Mouse (Mus musculus) hindbrain, embryonic 15.5 days (tissue): Measurements from ENCODE around the gene 1810055G02Rik. TPM values are rescaled to one million over a fixed set of nuclear protein-coding genes. Genes with fewer than 3 reads are reported as not detected.

ENCODE experiments used
- ATAC-seq: fragments of 200-750 bp; cut with Nextera tagmentation; 2 replicates; pipeline ENCODE4 v1.8.0; 2017; ENCODE audit warnings: low read depth, moderate number of reproducible peaks, moderate TSS enrichment; ENCODE audit not compliant: low FRiP score
- H3K27ac ChIP-seq: fragments of 300-500 bp; sonication (generic); replicated peaks from 2 replicates; pipeline ENCODE4 v1.5.1; 2015; ENCODE audit warnings: mild to moderate bottlenecking, inconsistent platforms
- H3K27me3 ChIP-seq: fragments of 300-500 bp; sonication (generic); 2 replicates; pipeline ENCODE4 v1.6.1; 2015; ENCODE audit warnings: control low read depth, inconsistent platforms
- H3K36me3 ChIP-seq: fragments of 300-500 bp; sonication (generic); 2 replicates; pipeline ENCODE4 v1.6.1; 2015; ENCODE audit warnings: control low read depth, inconsistent platforms
- H3K4me1 ChIP-seq: fragments of 300-500 bp; sonication (generic); replicated peaks from 2 replicates; pipeline ENCODE4 v1.6.1; 2015; ENCODE audit warnings: control low read depth, inconsistent platforms
- H3K4me2 ChIP-seq: fragments of 300-500 bp; sonication (generic); 2 replicates; pipeline ENCODE4 v1.6.1; 2015; ENCODE audit warnings: moderate library complexity, mild to moderate bottlenecking, inconsistent platforms
- H3K4me3 ChIP-seq: fragments of 300-500 bp; sonication (generic); 2 replicates; pipeline ENCODE4 v1.5.1; 2015; ENCODE audit warnings: mild to moderate bottlenecking, inconsistent platforms
- H3K9ac ChIP-seq: fragments of 300-500 bp; sonication (generic); 2 replicates; pipeline ENCODE4 v1.6.1; 2015; ENCODE audit warnings: inconsistent platforms
- H3K9me3 ChIP-seq: fragments of 300-500 bp; sonication (generic); 2 replicates; pipeline ENCODE4 v1.6.1; 2016; ENCODE audit warnings: control low read depth, inconsistent platforms
- WGBS: fragments of 180-500 bp; shearing (Covaris S2); methylation state at CpG from one replicate; pipeline ENCODE4 v1.1.7; 2015; 5-methylcytosine and 5-hydroxymethylcytosine counted together
- polyA plus RNA-seq: library from polyadenylated mRNA; unstranded; fragments of >200 nt; fragmentation: Nextera tagmentation; extraction: Ambion mirVana; gene quantifications from 2 replicates; pipeline ENCODE4 v1.2.1, GENCODE M21; 2015

1810055G02Rik gene
- polyA plus RNA-seq, 1 experiment from 2014 or later = 41.4 TPM

DNA sequence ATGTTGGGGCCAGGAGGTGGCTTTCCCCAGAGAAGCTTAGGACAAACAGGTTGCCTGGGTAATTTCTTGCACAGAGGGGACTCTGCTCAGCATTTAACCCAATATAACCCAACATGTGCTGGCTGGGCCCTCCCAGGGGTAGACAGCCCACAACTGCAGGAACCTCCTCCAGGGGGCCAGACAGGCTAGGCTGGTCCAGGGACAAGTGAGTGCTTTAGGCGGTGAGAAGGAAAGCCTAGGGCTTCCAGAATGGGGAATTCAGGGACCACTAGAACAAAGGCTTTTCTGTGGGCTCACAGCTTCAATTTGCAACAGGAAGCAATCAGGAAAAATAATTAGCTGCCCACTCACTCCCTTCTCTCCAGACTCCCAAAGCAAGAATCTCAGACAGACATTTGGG lies 23.7 kb upstream of the 1810055G02Rik start:
- H3K27me3 ChIP-seq = peaks cover 15% of the 10 kb centered on the region; the same call in 1 of the 2 replicates
- no peak for ATAC-seq
- no peak overlapping the region for H3K4me3 ChIP-seq
- peak overlapping the region; percentile 95 for H3K4me2 ChIP-seq
- no peaks in the 10 kb centered on the region for H3K9me3 ChIP-seq
- H3K9ac ChIP-seq = no peak overlapping the region
- H3K36me3 ChIP-seq = no peaks in the 10 kb centered on the region
- peaks cover 36% of the 10 kb centered on the region for H3K4me1 ChIP-seq
- 29% methylated on average over 1 of the region's 1 CpGs for WGBS
- H3K27ac ChIP-seq = peak overlapping the region; percentile 40; the same call in 1 of the 2 replicates

DNA sequence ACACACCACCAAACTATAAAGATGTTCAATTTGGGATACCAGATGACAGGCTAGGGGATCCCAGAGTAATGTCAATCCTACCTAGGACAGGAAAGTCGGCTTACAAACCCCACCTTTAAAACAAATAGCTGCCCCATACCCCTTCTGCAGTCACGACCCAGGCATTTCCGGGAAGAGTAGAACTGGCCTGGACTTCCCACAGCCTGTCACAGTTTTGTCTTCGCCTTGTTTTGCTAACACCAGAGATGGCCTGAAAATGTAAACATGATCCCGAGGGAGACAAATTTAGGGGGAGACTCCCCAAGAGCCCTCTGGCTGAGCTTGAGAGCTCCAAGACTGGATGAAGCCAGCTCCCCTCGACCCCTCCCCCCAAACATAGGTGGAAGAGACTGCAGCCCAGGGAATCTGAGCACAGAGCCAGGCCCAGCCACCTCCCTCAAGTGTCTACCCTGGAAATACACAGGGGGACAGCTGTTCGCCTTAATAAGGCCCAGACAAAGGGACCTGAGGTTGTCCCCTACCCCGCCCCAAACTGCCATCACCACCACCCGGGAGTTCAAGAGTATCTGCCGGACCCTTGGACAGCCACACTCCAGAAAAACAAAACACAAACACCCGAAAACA lies 23.0 kb upstream of the 1810055G02Rik start:
- no peaks in the 10 kb centered on the region for H3K9me3 ChIP-seq
- ATAC-seq = no peak
- H3K36me3 ChIP-seq = no peaks in the 10 kb centered on the region
- peak overlapping the region; percentile 95 for H3K4me2 ChIP-seq
- H3K27me3 ChIP-seq = peaks cover 15% of the 10 kb centered on the region; the same call in 1 of the 2 replicates
- peaks cover 36% of the 10 kb centered on the region for H3K4me1 ChIP-seq
- H3K9ac ChIP-seq = no peak overlapping the region
- WGBS = 21% methylated on average over 11 of the region's 11 CpGs
- H3K27ac ChIP-seq = peak overlapping the region; percentile 40
- H3K4me3 ChIP-seq = peak overlapping the region; percentile 88

DNA sequence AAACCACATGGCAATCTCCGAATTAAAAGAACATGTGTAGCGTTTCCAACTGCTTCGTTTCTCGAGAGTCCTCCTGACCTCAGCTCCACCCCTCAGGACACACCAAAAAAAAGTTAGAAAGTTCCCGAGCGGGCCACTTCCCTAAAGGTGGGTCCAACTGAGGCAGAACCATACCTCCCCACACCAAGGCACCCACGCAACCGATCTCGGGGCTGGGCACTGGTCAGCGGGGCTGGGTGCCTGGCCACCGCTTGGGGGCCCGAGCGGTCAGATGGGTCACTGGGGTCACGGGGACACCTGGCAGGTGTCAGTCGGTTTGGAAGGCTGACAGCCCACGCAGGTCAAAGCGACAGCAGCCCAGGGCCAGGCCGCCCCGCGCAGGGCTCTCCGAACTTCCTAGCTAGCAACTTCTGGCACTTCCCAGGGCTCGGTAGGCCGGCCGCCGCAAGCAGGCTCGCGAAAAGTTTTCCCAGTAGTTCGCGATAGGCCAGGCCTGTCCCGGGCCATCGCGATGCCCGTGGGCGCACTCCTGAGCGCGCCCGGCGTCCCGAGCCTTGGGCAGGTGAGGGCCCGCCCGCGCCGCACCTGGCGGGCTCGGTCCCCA lies 22.4 kb upstream of the 1810055G02Rik start:
- Histone ChIP-seq H3K27ac (peak overlapping the region; percentile 18; the same call in 1 of the 2 replicates), H3K4me1 (peaks cover 36% of the 10 kb centered on the region), H3K36me3 (no peaks in the 10 kb centered on the region), H3K4me2 (peak overlapping the region; percentile 95), H3K9me3 (no peaks in the 10 kb centered on the region), H3K9ac (peak overlapping the region; percentile 67), H3K27me3 (peaks cover 15% of the 10 kb centered on the region; the same call in 1 of the 2 replicates), H3K4me3 (peak overlapping the region; percentile 88)
- WGBS = under 1% methylated on average over 42 of the region's 45 CpGs
- 0 out of 2 replicates have a peak, but pooled peaks have one; percentile 2 for ATAC-seq

DNA sequence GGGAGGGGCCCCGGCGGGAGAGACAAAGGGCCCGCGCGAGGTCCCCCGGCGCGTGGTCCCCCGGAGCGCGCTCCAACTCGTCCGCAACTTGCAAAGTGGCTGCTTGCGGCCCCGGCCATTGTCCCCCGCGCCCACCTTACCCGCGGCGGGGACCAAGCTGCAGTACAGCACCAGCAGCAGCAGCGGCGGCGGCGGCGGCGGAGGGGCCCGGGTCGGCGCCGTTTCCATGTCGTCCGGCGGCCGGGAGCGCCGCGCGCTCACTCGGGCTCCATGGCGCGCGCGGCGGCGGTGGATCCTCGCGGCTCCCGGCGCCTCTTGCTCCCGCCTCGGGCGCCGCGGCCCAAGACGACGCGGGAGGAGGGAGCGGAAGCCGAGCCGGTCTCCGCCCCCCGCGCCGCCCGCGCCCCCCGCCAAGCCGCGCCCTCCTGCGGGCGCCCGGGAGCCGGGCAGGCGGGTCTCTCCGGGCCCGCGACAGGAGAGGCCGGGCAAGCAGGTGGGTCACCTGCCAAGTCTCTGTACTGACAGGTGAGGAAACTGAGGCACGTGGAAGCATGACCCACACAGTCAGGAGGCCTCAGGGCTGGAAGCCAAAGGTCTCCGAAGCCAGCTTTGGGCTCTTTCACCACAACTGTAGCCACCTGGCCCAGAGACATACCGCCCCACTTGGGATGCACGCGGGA lies 21.7 kb upstream of the 1810055G02Rik start, which contains the start of gene Lrp5:
Gene Lrp5, minus strand, starts transcription at position 350 of the 680 bp plus-strand sequence.
- peak within 1 kb of the TSS; percentile 18; the same call in 1 of the 2 replicates for H3K27ac ChIP-seq
- H3K9ac ChIP-seq = peak within 1 kb of the TSS; percentile 67
- H3K36me3 ChIP-seq = no peaks in the 10 kb centered on the region
- H3K27me3 ChIP-seq = peaks cover 15% of the 10 kb centered on the region; the same call in 1 of the 2 replicates
- peak; percentile 48 for ATAC-seq
- peak within 1 kb of the TSS; percentile 88 for H3K4me3 ChIP-seq
- H3K9me3 ChIP-seq = no peaks in the 10 kb centered on the region
- under 1% methylated on average over 65 of the region's 83 CpGs for WGBS
- H3K4me2 ChIP-seq = peak within 1 kb of the TSS; percentile 95
- peaks cover 29% of the 10 kb centered on the region for H3K4me1 ChIP-seq

DNA sequence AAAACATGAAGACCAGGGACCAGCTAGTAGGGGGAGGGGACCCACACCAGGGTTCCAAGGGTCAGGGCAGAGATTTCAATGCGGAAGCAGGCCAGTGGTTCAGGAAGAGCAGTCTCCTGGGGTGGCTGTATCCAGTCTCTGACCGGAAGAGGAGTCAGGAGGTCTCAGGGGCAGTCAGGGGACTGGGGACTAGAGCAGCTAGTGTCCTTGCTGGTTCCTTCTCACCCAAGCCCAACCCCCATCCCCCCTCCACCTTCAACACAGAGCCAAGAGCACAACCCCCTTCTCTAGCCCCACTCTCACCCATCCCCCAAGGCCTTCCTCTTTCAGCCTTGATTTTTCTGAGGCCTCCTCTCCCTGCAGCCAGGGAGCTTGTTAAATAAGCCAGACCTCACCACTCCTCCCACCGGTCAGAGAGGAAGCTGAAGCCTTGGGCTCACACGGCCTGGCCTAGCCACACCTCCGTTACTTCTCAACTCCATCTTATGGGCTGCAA lies 20.4 kb upstream of the 1810055G02Rik start:
- Histone ChIP-seq H3K9me3 (no peaks in the 10 kb centered on the region), H3K4me2 (no peak overlapping the region), H3K27me3 (peaks cover 15% of the 10 kb centered on the region; the same call in 1 of the 2 replicates), H3K4me3 (no peak overlapping the region), H3K9ac (no peak overlapping the region), H3K36me3 (no peaks in the 10 kb centered on the region), H3K27ac (no peak overlapping the region), H3K4me1 (peaks cover 27% of the 10 kb centered on the region)
- ATAC-seq = no peak
- WGBS = 35% methylated on average over 5 of the region's 5 CpGs

DNA sequence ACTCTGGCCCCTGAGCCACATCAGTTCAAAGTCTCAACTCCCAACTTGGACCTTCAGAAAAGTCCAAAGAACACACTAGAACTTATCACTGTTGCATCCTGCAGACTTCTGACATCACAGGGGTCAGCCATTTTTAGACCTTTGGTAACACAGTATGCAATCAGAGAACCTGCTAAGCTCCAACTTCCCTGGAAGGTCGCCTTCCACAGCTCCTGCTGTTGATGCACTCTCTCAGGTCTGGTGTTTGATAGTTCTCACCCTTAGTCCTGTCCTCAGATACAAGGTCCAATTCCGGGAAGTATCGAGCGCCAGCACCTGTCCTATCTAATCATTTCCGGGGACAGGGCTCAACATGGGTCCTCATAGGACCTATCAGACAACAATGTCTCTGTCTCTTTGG lies 16.8 kb upstream of the 1810055G02Rik start:
- no peak overlapping the region for H3K4me2 ChIP-seq
- no peak overlapping the region for H3K4me3 ChIP-seq
- peaks cover 8% of the 10 kb centered on the region; the same call in 1 of the 2 replicates for H3K27me3 ChIP-seq
- H3K27ac ChIP-seq = no peak overlapping the region
- H3K9me3 ChIP-seq = no peaks in the 10 kb centered on the region
- H3K36me3 ChIP-seq = no peaks in the 10 kb centered on the region
- H3K9ac ChIP-seq = no peak overlapping the region
- H3K4me1 ChIP-seq = peaks cover 6% of the 10 kb centered on the region; the same call in 1 of the 2 replicates
- ATAC-seq = no peak
- WGBS = 88% methylated on average over 5 of the region's 5 CpGs

DNA sequence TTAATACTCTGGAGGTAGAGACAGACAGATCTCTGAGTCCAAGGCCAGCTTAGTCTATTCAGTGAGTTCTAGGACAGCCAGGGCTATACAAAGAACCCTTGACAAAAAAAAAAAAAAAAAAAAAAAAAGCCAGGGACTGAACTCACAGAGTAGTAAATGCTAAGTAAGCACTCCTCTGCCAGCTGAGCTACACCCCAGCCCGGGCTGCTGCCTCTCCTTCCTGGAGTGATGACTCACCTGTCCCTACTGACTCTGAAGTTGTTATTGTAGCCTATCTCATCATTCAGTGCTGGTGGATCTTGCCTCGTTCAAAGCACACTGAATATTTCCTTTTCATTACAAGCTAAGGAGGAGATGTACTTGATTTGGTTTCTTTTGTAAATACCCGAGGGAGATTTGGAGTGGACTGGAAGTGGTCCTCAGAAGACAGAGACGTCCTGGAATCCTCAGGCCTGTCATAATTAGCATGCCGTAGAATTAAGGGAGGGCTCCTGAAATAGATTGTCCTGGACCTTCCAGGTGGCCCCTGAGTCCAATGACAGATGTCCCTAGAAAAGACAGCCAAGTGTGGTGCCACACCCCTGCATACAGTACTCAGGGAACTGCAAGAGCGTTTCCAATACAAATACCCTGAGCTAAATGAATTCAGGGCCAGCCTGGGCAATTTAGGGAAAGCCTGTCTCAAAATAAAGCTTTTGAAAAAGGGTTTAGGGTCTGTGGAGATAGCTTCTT lies 15.5 kb upstream of the 1810055G02Rik start:
- Histone ChIP-seq H3K9ac (no peak overlapping the region), H3K9me3 (no peaks in the 10 kb centered on the region), H3K27ac (no peak overlapping the region), H3K36me3 (no peaks in the 10 kb centered on the region), H3K27me3 (0 out of 2 replicates have a peak, but pooled peaks cover 4% of the 10 kb centered on the region), H3K4me2 (no peak overlapping the region), H3K4me1 (no peaks in the 10 kb centered on the region), H3K4me3 (no peak overlapping the region)
- ATAC-seq = no peak
- 72% methylated on average over 6 of the region's 6 CpGs for WGBS

DNA sequence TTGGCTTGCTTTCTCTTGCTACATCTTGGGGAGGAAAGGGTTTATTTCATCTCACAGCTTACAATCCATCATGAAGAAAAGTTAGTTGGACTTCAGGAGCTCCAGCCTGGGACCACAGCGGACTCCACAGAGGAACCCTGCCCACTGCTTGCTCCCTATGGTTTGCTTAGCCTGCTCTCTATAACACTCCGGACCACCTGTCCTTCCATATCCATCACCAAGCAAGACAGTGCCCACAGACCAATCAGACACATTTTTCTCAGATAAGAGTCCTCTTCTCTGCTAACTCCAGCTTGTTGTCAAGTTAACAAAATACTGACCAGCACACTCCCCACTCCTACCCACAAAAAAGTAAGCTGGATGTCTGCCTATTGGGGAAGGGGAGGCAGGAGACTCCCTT lies 13.6 kb upstream of the 1810055G02Rik start:
- Histone ChIP-seq H3K27ac (no peak overlapping the region), H3K4me1 (no peaks in the 10 kb centered on the region), H3K36me3 (no peaks in the 10 kb centered on the region), H3K4me3 (no peak overlapping the region), H3K9ac (no peak overlapping the region), H3K9me3 (no peaks in the 10 kb centered on the region), H3K4me2 (no peak overlapping the region), H3K27me3 (no peaks in the 10 kb centered on the region)
- no peak for ATAC-seq
- WGBS = 85% methylated on average over 2 of the region's 2 CpGs

DNA sequence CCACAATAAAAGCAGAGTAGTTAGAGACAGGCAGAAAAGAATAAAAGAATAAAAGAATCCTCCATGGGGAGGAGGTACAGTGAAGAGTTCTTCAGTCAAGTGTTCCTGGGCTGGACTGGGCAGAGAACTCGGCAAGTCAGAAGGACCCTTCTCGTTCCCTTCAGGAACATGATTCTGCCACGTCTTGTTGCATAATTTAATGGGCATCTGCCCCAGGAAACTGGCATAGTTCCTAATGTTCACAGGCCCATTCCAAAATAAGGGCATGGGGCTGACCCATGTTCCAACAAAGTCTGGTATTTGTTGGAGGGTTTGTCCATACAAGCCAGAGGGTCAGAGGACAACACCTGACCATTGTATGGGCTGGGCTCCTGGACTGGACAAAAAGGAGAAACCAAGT lies 13.1 kb upstream of the 1810055G02Rik start:
- H3K9ac ChIP-seq = no peak overlapping the region
- H3K4me3 ChIP-seq = no peak overlapping the region
- no peaks in the 10 kb centered on the region for H3K4me1 ChIP-seq
- H3K36me3 ChIP-seq = no peaks in the 10 kb centered on the region
- 74% methylated on average over 3 of the region's 3 CpGs for WGBS
- no peaks in the 10 kb centered on the region for H3K27me3 ChIP-seq
- no peak overlapping the region for H3K27ac ChIP-seq
- no peak for ATAC-seq
- no peaks in the 10 kb centered on the region for H3K9me3 ChIP-seq
- no peak overlapping the region for H3K4me2 ChIP-seq

DNA sequence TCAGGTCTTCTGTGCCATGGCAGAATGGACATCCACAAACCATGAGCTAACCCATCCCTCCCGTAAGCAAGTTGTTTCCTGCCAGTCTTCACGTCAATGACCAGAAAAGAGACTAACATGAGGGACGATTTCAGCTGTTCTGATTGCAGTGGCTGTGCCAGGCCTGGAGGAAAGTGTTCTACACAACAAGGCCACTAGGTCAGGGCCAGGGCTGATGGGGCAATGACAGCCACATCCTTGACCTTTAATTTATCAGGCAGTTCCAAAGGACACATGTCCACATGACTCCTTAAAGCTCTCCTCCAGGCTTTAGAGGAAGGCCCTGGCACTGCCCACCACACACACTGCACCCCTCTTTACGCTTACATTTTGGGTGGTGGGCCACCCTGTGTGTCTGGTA lies 12.6 kb upstream of the 1810055G02Rik start:
- Histone ChIP-seq H3K27ac (no peak overlapping the region), H3K4me3 (no peak overlapping the region), H3K27me3 (no peaks in the 10 kb centered on the region), H3K4me2 (no peak overlapping the region), H3K9me3 (no peaks in the 10 kb centered on the region), H3K9ac (no peak overlapping the region), H3K4me1 (no peaks in the 10 kb centered on the region), H3K36me3 (no peaks in the 10 kb centered on the region)
- ATAC-seq = no peak
- 87% methylated on average over 4 of the region's 4 CpGs for WGBS

DNA sequence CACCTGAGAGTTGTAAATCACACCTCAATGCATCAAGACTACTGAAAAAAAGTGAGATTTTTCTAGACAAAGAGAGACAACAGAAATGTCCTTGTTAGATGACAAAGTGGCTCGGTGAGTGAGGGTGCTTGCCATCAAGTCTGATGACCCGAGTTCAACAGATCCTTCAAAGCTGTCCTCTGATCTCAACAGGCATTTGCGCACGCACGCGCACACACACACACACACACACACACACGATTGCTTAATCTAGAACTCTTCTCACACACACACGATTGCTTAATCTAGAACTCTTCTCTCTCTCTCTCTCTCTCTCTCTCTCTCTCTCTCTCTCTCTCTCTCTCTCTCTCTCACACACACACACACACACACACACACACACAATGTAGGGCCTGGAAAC lies 12.1 kb upstream of the 1810055G02Rik start:
- no peak for ATAC-seq
- H3K27me3 ChIP-seq = no peaks in the 10 kb centered on the region
- H3K27ac ChIP-seq = no peak overlapping the region
- no peak overlapping the region for H3K9ac ChIP-seq
- WGBS = 88% methylated on average over 8 of the region's 8 CpGs
- no peak overlapping the region for H3K4me3 ChIP-seq
- no peaks in the 10 kb centered on the region for H3K9me3 ChIP-seq
- H3K4me1 ChIP-seq = no peaks in the 10 kb centered on the region
- H3K4me2 ChIP-seq = no peak overlapping the region
- H3K36me3 ChIP-seq = no peaks in the 10 kb centered on the region
